Mouse (Mus musculus) 3T3-L1 (cell line): Measurements from ENCODE around the gene Prmt1.

Experiments used
- DNase-seq: peaks from one replicate; pipeline ENCODE4 v3.0.0-alpha.2; 2015; ENCODE audit warnings: low read depth, low spot score

Prmt1 gene

DNA sequence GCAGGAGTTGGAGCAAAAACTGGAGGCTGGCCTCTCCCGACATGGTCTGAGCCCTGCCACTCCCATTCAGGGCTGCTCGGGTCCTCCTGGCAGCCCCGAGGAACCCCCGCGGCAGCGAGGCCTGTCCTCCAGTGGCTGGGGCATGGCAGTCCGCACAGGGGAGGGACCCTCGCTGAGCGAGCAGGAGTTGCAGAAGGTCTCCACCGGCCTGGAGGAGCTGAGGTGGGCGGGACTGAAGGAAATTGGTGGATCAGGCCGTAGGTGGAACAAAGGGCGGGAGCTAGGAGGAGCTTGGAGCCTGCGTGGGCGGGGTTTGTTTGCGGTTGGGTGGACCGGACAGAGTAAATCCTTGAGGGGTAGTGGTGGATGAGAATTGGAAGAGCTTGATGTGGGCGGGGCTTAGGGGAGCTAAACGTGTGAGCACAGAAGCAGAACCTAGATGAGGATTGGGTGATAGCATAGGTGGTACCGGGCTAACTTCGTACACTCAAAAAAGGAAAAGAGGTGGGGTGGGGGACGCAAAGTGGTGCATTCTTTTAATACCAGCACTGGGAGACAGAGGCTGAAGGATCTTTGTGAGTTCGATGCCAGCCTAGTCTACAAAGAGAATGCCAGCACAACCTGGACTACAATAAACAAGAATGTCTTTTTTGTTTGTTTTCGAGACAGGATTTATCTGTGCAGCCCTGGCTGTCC, 33.6 kb downstream of the Prmt1 start:
- DNase-seq, result peak; percentile 97

DNA sequence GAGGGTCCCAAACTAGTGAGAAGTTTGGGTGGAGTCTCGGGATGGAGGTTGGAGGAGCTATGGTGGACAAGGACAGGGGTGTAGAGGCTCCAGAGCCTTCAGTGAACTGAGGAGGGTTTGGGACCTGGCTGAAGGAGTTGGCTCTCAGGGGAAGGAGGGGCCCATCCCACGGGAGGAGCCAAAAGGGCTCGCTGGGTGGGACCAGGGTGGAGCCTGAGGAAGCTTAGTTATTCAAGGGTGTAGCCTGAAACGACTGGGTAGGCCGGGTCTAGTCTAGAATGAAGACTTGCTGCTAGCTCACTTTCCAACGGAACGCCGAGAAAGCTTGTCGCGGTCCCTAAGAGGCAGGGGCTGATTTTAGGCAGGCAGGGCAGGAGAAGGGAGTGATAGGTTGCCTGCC, 34.4 kb downstream of the Prmt1 start:
- peak; percentile 86 for DNase-seq

GRCm38 (mm10) chr7:44949922-44950321, 36.4 kb downstream of the Prmt1 start:
- no peak for DNase-seq

DNA sequence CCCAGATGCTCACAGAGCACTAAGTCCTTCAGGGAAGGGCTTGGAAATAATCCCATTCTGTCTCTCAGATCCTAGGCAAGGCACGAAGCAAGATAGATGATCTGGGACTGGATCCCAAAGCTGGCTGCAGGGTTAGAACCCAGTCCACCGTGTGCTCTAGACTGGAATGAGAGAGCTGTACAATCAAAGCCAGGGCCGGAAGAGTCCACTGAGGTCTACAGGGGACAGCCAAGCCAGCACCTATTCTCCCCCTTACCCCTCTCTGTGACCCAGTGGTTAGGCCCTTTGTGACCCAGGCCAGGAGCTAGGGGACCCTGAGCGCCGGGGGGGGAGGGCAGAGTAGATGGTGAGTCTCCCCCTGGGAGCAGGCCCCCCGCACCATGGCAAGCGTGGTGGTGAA, 43.5 kb downstream of the Prmt1 start, which contains the start of gene Tsks:
TSS of gene Tsks (plus strand) at position 301 of the 400 bp plus-strand sequence.
- no peak for DNase-seq

DNA sequence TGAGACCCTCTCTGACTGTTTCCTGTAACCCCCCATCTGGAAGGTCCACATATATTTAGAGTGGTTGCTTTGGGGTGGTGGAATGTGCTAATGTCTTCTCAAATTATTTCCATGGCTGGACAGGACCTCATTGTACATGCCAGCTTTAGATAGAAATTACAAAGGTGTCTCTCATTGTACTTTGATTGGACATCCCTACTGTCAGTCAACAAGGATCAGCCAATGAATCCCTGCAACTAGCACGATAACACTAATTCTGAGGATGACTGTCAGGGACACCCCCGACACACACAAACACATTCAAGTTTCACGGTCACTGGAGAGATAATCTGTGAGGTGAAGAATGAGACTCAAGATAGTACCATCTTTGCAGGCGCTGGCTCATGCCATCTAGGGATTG, 47.7 kb downstream of the Prmt1 start:
- no peak for DNase-seq

GRCm38 (mm10) chr7:44929204-44930151, 56.9 kb downstream of the Prmt1 start, which contains the start of gene Ap2a1:
Ap2a1 (minus strand) TSS chr7:44929496.
- DNase-seq, result peak; percentile 99

DNA sequence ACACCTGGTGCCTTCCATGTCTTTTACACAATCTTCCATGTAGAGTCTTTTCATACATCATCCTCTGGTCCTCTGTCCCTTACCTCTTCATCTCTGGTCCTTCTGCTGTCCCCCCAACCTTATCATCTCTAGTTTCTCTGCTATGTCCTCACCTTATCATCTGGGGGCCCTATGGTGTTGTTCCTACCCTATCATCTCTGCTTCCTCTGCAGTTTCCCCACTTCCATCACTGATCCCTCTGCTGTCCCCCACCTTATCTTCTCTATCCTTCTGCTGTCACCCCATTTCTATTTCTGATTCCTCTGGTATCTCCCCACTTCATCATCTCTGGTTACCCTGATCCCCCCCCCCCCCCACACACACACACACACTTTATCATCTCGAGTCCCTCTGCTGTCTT, 57.8 kb downstream of the Prmt1 start:
- DNase-seq, result no peak
